Mouse (Mus musculus): ENCODE measurements around the gene Hoxc5.

Hoxc5 gene

GRCm38 (mm10) chr15:103035548-103035881, 68.3 kb downstream of the Hoxc5 start:
- DNase-seq (ENCODE audit: low spot score in 2 of 2): no peak

- DNase-seq (ENCODE audit: low spot score in 2 of 2): no peak
Observed at GRCm38 (mm10) chr15:103037579-103037978, 70.3 kb downstream of the Hoxc5 start.

GRCm38 (mm10) chr15:103038701-103039480, 71.6 kb downstream of the Hoxc5 start:
- DNase-seq (ENCODE audit: low spot score in 2 of 2): no peak

- no peak for DNase-seq (ENCODE audit: low spot score in 2 of 2)
Observed at GRCm38 (mm10) chr15:103039609-103040008, 72.4 kb downstream of the Hoxc5 start.

- DNase-seq (ENCODE audit: low spot score in 2 of 2): no peak
Observed at GRCm38 (mm10) chr15:103040601-103041000, 73.4 kb downstream of the Hoxc5 start.

- no peak for DNase-seq (ENCODE audit: low spot score in 2 of 2)
Observed at GRCm38 (mm10) chr15:103041613-103042012, 74.4 kb downstream of the Hoxc5 start.

- DNase-seq (ENCODE audit: low spot score in 2 of 2): no peak
Observed at GRCm38 (mm10) chr15:103042209-103042608, 75.0 kb downstream of the Hoxc5 start.

- DNase-seq (ENCODE audit: low spot score in 2 of 2): no peak
Observed at GRCm38 (mm10) chr15:103051670-103052069, 84.4 kb downstream of the Hoxc5 start.

- DNase-seq (ENCODE audit: low spot score in 2 of 2): no peak
Observed at GRCm38 (mm10) chr15:103053210-103053609, 86.0 kb downstream of the Hoxc5 start.

- DNase-seq (ENCODE audit: low spot score in 2 of 2): no peak
Observed at GRCm38 (mm10) chr15:103056396-103056795, 89.2 kb downstream of the Hoxc5 start.

GRCm38 (mm10) chr15:103058715-103059114, 91.5 kb downstream of the Hoxc5 start:
- no peak for DNase-seq (ENCODE audit: low spot score in 2 of 2)

- no peak for DNase-seq (ENCODE audit: low spot score in 2 of 2)
Observed at GRCm38 (mm10) chr15:103059393-103059992, 92.2 kb downstream of the Hoxc5 start.

GRCm38 (mm10) chr15:103060021-103060340, 92.7 kb downstream of the Hoxc5 start:
- no peak for DNase-seq (ENCODE audit: low spot score in 2 of 2)

GRCm38 (mm10) chr15:103060341-103061130, 93.3 kb downstream of the Hoxc5 start:
- DNase-seq (ENCODE audit: low spot score in 2 of 2): no peak

- no peak for DNase-seq (ENCODE audit: low spot score in 2 of 2)
Observed at GRCm38 (mm10) chr15:103061131-103061825, 94.0 kb downstream of the Hoxc5 start.

GRCm38 (mm10) chr15:103061988-103062387, 94.7 kb downstream of the Hoxc5 start:
- DNase-seq (ENCODE audit: low spot score in 2 of 2): no peak

- no peak for DNase-seq (ENCODE audit: low spot score in 2 of 2)
Observed at GRCm38 (mm10) chr15:103065642-103066041, 98.4 kb downstream of the Hoxc5 start.

Measured in heart, adult 9 months (tissue).